Mouse (Mus musculus) neural tube, embryonic 12.5 days (tissue): ENCODE data around the gene Gm13272. TPM values are rescaled to one million over a fixed set of nuclear protein-coding genes. Genes with fewer than 3 reads are reported as not detected.
A peak's percentile ranks its signal among the peaks of the same experiment; 100 is the strongest.
"Not testable (repeated sequence)": the region's sequence is repeated elsewhere in the genome, so short reads cannot be mapped to it uniquely, and the experiment has no call there.

Experiments
- ATAC-seq: fragments of 200-750 bp; cut with Nextera tagmentation; 2 replicates; pipeline ENCODE4 v1.8.0; 2017; ENCODE audit warnings: low read depth, mild to moderate bottlenecking, moderate TSS enrichment, moderate library complexity; ENCODE audit not compliant: low FRiP score
- H3K27ac ChIP-seq: fragments of 300-500 bp; sonication (generic); 2 replicates; pipeline ENCODE4 v1.5.1; 2016
- H3K27me3 ChIP-seq: fragments of 300-500 bp; sonication (generic); replicated peaks from 2 replicates; pipeline ENCODE4 v1.6.1; 2016; ENCODE audit warnings: mild to moderate bottlenecking
- H3K36me3 ChIP-seq: fragments of 300-500 bp; sonication (generic); 2 replicates; pipeline ENCODE4 v1.6.1; 2016; ENCODE audit warnings: mild to moderate bottlenecking
- H3K4me1 ChIP-seq: fragments of 300-500 bp; sonication (generic); 2 replicates; pipeline ENCODE4 v1.6.1; 2016
- H3K4me2 ChIP-seq: fragments of 300-500 bp; sonication (generic); replicated peaks from 2 replicates; pipeline ENCODE4 v1.6.1; 2016; ENCODE audit warnings: mild to moderate bottlenecking
- H3K4me3 ChIP-seq: fragments of 300-500 bp; sonication (generic); 2 replicates; pipeline ENCODE4 v1.5.1; 2016
- H3K9ac ChIP-seq: fragments of 300-500 bp; sonication (generic); 2 replicates; pipeline ENCODE4 v1.6.1; 2016; ENCODE audit warnings: mild to moderate bottlenecking
- H3K9me3 ChIP-seq: fragments of 300-500 bp; sonication (generic); 2 replicates; pipeline ENCODE4 v1.6.1; 2016; ENCODE audit warnings: mild to moderate bottlenecking
- WGBS: fragments of 180-500 bp; shearing (Covaris S2); methylation state at CpG from one replicate; pipeline ENCODE4 v1.1.7; 2016; 5-methylcytosine and 5-hydroxymethylcytosine counted together
- polyA plus RNA-seq: library from polyadenylated mRNA; unstranded; fragments of >200 nt; fragmentation: Nextera tagmentation; extraction: Ambion mirVana; gene quantifications from 2 replicates; pipeline ENCODE4 v1.2.1, GENCODE M21; 2016

Gm13272 gene
- polyA plus RNA-seq, 1 experiment from 2014 or later, result not detected

GRCm38 (mm10) chr4:88760431-88760830 lies 19.2 kb upstream of the Gm13272 start:
- H3K36me3 ChIP-seq, H3K27me3 ChIP-seq, H3K9me3 ChIP-seq, ATAC-seq, H3K9ac ChIP-seq, H3K4me1 ChIP-seq, H3K27ac ChIP-seq: not testable (repeated sequence)
- Histone ChIP-seq H3K4me2 (peak overlapping the region; percentile 59), H3K4me3 (peak overlapping the region; percentile 27)
- WGBS, result 0% methylated on average over 24 of the region's 28 CpGs

GRCm38 (mm10) chr4:88761776-88762175 lies 17.9 kb upstream of the Gm13272 start:
- H3K27me3 ChIP-seq, H3K9ac ChIP-seq, H3K4me1 ChIP-seq, H3K4me2 ChIP-seq, H3K36me3 ChIP-seq, ATAC-seq, H3K4me3 ChIP-seq, H3K27ac ChIP-seq, H3K9me3 ChIP-seq: not testable (repeated sequence)
- WGBS, result 82% methylated on average over 6 of the region's 8 CpGs

- H3K4me1 ChIP-seq, H3K9me3 ChIP-seq, ATAC-seq, H3K4me2 ChIP-seq, H3K27ac ChIP-seq, H3K36me3 ChIP-seq, H3K4me3 ChIP-seq, H3K9ac ChIP-seq, H3K27me3 ChIP-seq: not testable (repeated sequence)
- 63% methylated on average over 9 of the region's 9 CpGs for WGBS
Observed at GRCm38 (mm10) chr4:88762341-88762740, 17.3 kb upstream of the Gm13272 start.

GRCm38 (mm10) chr4:88763384-88764018 lies 16.1 kb upstream of the Gm13272 start:
- 4% methylated on average over 31 of the region's 42 CpGs for WGBS
- not testable (repeated sequence) for H3K9me3 ChIP-seq, H3K36me3 ChIP-seq, ATAC-seq, H3K4me1 ChIP-seq, H3K9ac ChIP-seq, H3K27me3 ChIP-seq, H3K27ac ChIP-seq
- peak overlapping the region; percentile 27 for H3K4me3 ChIP-seq
- peak overlapping the region; percentile 57 for H3K4me2 ChIP-seq

GRCm38 (mm10) chr4:88773534-88773933 lies 6.1 kb upstream of the Gm13272 start, which contains the start of gene Gm13290:
Gene Gm13290, plus strand, starts transcription at chr4:88773834.
- not testable (repeated sequence) for H3K9me3 ChIP-seq, H3K4me3 ChIP-seq, H3K4me1 ChIP-seq, H3K4me2 ChIP-seq, ATAC-seq, H3K27ac ChIP-seq, H3K9ac ChIP-seq, H3K36me3 ChIP-seq, H3K27me3 ChIP-seq
- WGBS, result no CpG with 5 or more reads among the region's 32 CpGs

- not testable (repeated sequence) for H3K36me3 ChIP-seq, ATAC-seq, H3K9me3 ChIP-seq, H3K4me3 ChIP-seq, H3K9ac ChIP-seq, H3K27me3 ChIP-seq, H3K4me2 ChIP-seq, H3K27ac ChIP-seq, H3K4me1 ChIP-seq
- no CpG with 5 or more reads among the region's 29 CpGs for WGBS
Observed at GRCm38 (mm10) chr4:88776622-88777021, 3.0 kb upstream of the Gm13272 start, which contains the start of gene Gm13289. Gene Gm13289, plus strand, starts transcription at chr4:88776922.

- WGBS, result 52% methylated on average over 16 of the region's 18 CpGs
- H3K36me3 ChIP-seq, H3K4me3 ChIP-seq, H3K4me1 ChIP-seq, H3K27me3 ChIP-seq, ATAC-seq, H3K27ac ChIP-seq, H3K9ac ChIP-seq, H3K4me2 ChIP-seq, H3K9me3 ChIP-seq: not testable (repeated sequence)
Observed at GRCm38 (mm10) chr4:88780320-88780719, 670 bp downstream of the Gm13272 start.

GRCm38 (mm10) chr4:88781831-88782230 lies 2.2 kb downstream of the Gm13272 start, which contains the start of gene Ifnz:
Gene Ifnz, plus strand, starts transcription at chr4:88782131.
- not testable (repeated sequence) for ATAC-seq, H3K27ac ChIP-seq, H3K36me3 ChIP-seq, H3K9me3 ChIP-seq, H3K27me3 ChIP-seq, H3K4me3 ChIP-seq, H3K4me1 ChIP-seq, H3K9ac ChIP-seq
- peak within 1 kb of the TSS; percentile 44 for H3K4me2 ChIP-seq
- WGBS, result 20% methylated on average over 5 of the region's 7 CpGs

- not testable (repeated sequence) for H3K9me3 ChIP-seq, H3K36me3 ChIP-seq, H3K4me3 ChIP-seq, H3K9ac ChIP-seq, ATAC-seq, H3K27ac ChIP-seq, H3K27me3 ChIP-seq, H3K4me1 ChIP-seq
- under 1% methylated on average over 17 of the region's 31 CpGs for WGBS
- H3K4me2 ChIP-seq, result peak overlapping the region; percentile 44
Observed at GRCm38 (mm10) chr4:88782335-88782734, 2.7 kb downstream of the Gm13272 start.

- no CpG with 5 or more reads among the region's 27 CpGs for WGBS
- H3K9ac ChIP-seq, H3K36me3 ChIP-seq, H3K4me2 ChIP-seq, H3K4me1 ChIP-seq, H3K9me3 ChIP-seq, ATAC-seq, H3K27me3 ChIP-seq, H3K27ac ChIP-seq, H3K4me3 ChIP-seq: not testable (repeated sequence)
Observed at GRCm38 (mm10) chr4:88785409-88785808, 5.8 kb downstream of the Gm13272 start, which contains the start of gene Gm13276. Gene Gm13276, plus strand, starts transcription at chr4:88785709.

GRCm38 (mm10) chr4:88788402-88788801 lies 8.8 kb downstream of the Gm13272 start, which contains the start of gene Gm13277:
Gene Gm13277, plus strand, starts transcription at chr4:88788632.
- H3K9me3 ChIP-seq, ATAC-seq, H3K27me3 ChIP-seq, H3K9ac ChIP-seq, H3K4me1 ChIP-seq, H3K4me3 ChIP-seq, H3K27ac ChIP-seq, H3K36me3 ChIP-seq, H3K4me2 ChIP-seq: not testable (repeated sequence)
- WGBS, result 0% methylated on average over 4 of the region's 28 CpGs

- not testable (repeated sequence) for H3K4me3 ChIP-seq, H3K9me3 ChIP-seq, ATAC-seq, H3K27me3 ChIP-seq, H3K36me3 ChIP-seq, H3K27ac ChIP-seq, H3K9ac ChIP-seq, H3K4me1 ChIP-seq, H3K4me2 ChIP-seq
- no CpG with 5 or more reads among the region's 28 CpGs for WGBS
Observed at GRCm38 (mm10) chr4:88791250-88791649, 11.6 kb downstream of the Gm13272 start, which contains the start of gene Gm13278. Gene Gm13278, plus strand, starts transcription at chr4:88791550.
